Comparison of ENCODE assay signal across 10 mouse cellular contexts in the genomic region with DNA sequence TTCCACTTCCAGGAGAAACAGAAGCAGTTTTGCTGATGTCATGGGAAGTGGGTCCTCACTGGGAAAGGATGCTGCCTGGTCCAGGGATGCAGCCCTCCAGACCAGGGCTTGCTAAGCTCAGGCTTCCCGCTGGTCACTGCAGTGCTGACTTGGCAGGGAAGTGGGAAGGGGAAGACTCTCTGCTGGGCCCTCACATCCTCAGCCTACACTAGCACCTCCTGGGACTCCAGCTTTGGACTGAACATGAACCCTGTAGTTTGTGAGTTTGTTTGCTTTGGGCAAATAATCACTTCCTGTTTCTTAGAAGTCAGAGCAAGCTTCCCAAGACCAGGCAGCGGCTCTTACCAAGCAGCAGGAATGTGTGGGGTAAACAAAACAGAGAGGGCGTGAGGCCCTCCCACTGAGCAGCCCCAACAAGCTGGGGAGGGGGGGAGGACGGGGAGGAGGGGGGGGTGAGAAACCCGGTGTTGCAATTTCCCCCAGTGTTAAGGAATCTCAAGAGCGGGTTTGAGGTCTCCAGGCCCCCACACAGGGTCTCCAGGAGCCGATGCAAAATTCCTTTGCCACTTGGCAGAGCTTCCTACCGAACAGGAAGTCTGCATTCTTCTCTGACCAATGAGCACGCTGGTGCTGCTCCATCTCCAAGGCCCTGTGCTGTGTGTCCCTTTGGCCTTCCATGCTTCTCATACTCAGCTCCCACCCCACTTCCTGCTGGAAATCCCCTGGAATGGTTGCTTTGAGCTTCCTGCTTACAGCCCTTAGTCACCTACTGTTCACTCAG.
DNase-seq lines count a peak whose midpoint lies in the region; ATAC-seq and TF ChIP-seq lines count a peak whose summit lies in the region.
"Had no signal": no experiment of that assay in that cellular context is flagged by ENCODE, and none has a peak within 500 bp of the region (broad histone marks: within the 10 kb centered on the region; RNA-seq: fewer than 3 reads in every experiment).

No protein-coding gene starts in this region.

- H3K4me2 ChIP-seq in hindbrain, embryonic 15.5 days, result no peak overlapping the region
- H3K4me2 ChIP-seq in liver, embryonic 11.5 days, result peak overlapping the region; percentile 25; the same call in 1 of the 2 replicates

- peak; percentile 71 for ATAC-seq in hindbrain, embryonic 15.5 days (ENCODE audit: low FRiP score, low read depth)
- ATAC-seq in liver, embryonic 11.5 days (replicated peaks; ENCODE audit: low FRiP score), result peak; percentile 61
- no peak for ATAC-seq in cerebellum, adult (ENCODE audit: insufficient number of reproducible peaks, low FRiP score, low TSS enrichment)

- peaks cover 11% of the 10 kb centered on the region for H3K4me1 ChIP-seq in hindbrain, embryonic 15.5 days (replicated peaks)
- no peaks in the 10 kb centered on the region for H3K4me1 ChIP-seq in liver, embryonic 11.5 days (replicated peaks; ENCODE audit: control insufficient read depth, insufficient read depth, low read length)
- peaks cover 5% of the 10 kb centered on the region; the same call in 1 of the 2 replicates for H3K4me1 ChIP-seq in thymus, adult 2 months (replicated peaks; ENCODE audit: control insufficient read depth, insufficient read depth, low read length)

- no peak for TF ChIP-seq POLR2A in thymus, adult 2 months (IDR thresholded peaks at IDR 0.05; ENCODE audit: control insufficient read depth, extremely low read depth, insufficient read depth, low read length, poor library complexity)

- H3K36me3 ChIP-seq in hindbrain, embryonic 15.5 days, result no peaks in the 10 kb centered on the region
- no peaks in the 10 kb centered on the region for H3K36me3 ChIP-seq in liver, embryonic 11.5 days (ENCODE audit: control insufficient read depth, insufficient read depth, low read length)
- no peaks in the 10 kb centered on the region for H3K36me3 ChIP-seq in thymus, adult 2 months (ENCODE audit: control insufficient read depth, insufficient read depth, low read length)
- H3K36me3 ChIP-seq: G1E had no signal

- H3K27ac ChIP-seq in hindbrain, embryonic 15.5 days (replicated peaks), result 0 out of 2 replicates have a peak overlapping the region, but pooled peaks have one; percentile 28
- peak overlapping the region; percentile 50; the same call in 1 of the 2 replicates for H3K27ac ChIP-seq in liver, embryonic 11.5 days (ENCODE audit: low read depth, low read length)
- no peak overlapping the region for H3K27ac ChIP-seq in thymus, adult 2 months (ENCODE audit: control insufficient read depth, insufficient read depth, low read length)

- no peak overlapping the region for H3K9ac ChIP-seq in hindbrain, embryonic 15.5 days
- 0 out of 2 replicates have a peak overlapping the region, but pooled peaks have one; percentile 4 for H3K9ac ChIP-seq in liver, embryonic 11.5 days (ENCODE audit: low read depth, low read length)

- no peak overlapping the region for H3K4me3 ChIP-seq in hindbrain, embryonic 15.5 days
- no peak overlapping the region for H3K4me3 ChIP-seq in liver, embryonic 11.5 days (ENCODE audit: low read depth, low read length)
- H3K4me3 ChIP-seq in thymus, adult 2 months (ENCODE audit: control insufficient read depth, insufficient read depth, low read length), result no peak overlapping the region
- H3K4me3 ChIP-seq: megakaryocyte, embryonic 14.5 days had no signal

- 20% methylated on average over 9 of the region's 9 CpGs for WGBS in hindbrain, embryonic 15.5 days
- 18% methylated on average over 9 of the region's 9 CpGs for WGBS in liver, embryonic 11.5 days
- WGBS in thymus, adult 2 months, result 66% methylated on average over 9 of the region's 9 CpGs

- no peak for TF ChIP-seq CTCF in thymus, adult 2 months (IDR thresholded peaks at IDR 0.05; ENCODE audit: borderline replicate concordance, control insufficient read depth, extremely low read depth, insufficient read depth, low read length, poor library complexity)

- no peaks in the 10 kb centered on the region for H3K27me3 ChIP-seq in hindbrain, embryonic 15.5 days
- no peaks in the 10 kb centered on the region for H3K27me3 ChIP-seq in liver, embryonic 11.5 days (replicated peaks; ENCODE audit: control insufficient read depth, insufficient read depth, low read length)
- no peaks in the 10 kb centered on the region for H3K27me3 ChIP-seq in thymus, adult 2 months (ENCODE audit: control insufficient read depth, insufficient read depth, low read length)

- no peaks in the 10 kb centered on the region for H3K9me3 ChIP-seq in hindbrain, embryonic 15.5 days
- no peaks in the 10 kb centered on the region for H3K9me3 ChIP-seq in liver, embryonic 11.5 days (ENCODE audit: control insufficient read depth, low read length)
- H3K9me3 ChIP-seq: megakaryocyte, embryonic 14.5 days had no signal

- peak; percentile 23 to 30 for DNase-seq in spleen, postnatal 36 days (ENCODE audit: low spot score in 2 of 2)
- no peak for DNase-seq in spleen, adult 12 weeks (ENCODE audit: low spot score)
- DNase-seq in gastrocnemius, postnatal 10 days, result peak; percentile 28
- peak; percentile 37 for DNase-seq in liver, embryonic 11.5 days (ENCODE audit: low spot score)
- DNase-seq in neural tube, embryonic 10.5 days (ENCODE audit: extremely low spot score, low spot score), result peak; percentile 40
- DNase-seq in thymus, adult 2 months, result no peak

Comparison
In these comparisons a context has a peak if more than half of its experiments do, and no peak if none do; other contexts are left out.
1. DNase-seq: peak in spleen, postnatal 36 days (2 of 2), gastrocnemius, postnatal 10 days (single experiment), liver, embryonic 11.5 days (single experiment) and neural tube, embryonic 10.5 days (single experiment); none in spleen, adult 12 weeks (single experiment) and thymus, adult 2 months (single experiment).